Mouse (Mus musculus): ENCODE measurements around the gene Gab2.

Gene Gab2

DNA sequence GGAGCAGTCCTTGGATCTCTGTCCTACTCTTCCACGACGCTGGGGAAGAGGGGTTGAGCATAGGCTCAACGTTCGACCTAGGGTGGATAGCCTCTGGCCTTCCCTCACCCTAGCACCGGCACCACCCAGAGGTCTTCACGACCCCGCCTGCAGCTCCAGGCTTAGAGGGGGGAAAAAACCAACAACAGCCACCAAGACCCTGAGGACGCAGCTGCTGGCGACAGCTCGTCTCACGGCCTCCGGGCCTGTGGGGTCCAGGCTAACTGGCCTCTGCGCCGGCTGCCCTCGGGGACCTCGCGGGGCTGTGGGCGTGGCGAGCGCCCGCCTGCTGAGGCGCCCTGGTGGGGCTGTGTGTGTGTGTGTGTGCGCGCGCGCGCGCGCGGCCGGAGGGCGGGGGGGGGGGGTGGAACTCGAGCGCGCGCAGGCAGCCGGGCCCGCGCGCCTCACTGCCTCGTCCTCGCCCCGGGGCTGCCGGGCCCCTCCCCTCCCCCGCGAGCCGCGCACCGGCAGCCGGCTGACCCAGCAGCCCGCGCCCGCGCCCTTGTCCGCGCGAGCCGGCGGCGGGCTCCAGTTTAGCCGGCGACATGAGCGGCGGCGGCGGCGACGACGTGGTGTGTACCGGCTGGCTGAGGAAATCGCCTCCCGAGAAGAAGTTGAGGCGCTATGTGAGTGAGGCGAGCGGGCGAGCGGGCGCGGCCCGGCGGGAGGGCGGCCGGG, at the start of gene Gab2:
TSS of gene Gab2 (plus strand) at position 345 of the 717 bp plus-strand sequence.
- ATAC-seq (ENCODE audit: low TSS enrichment), result peak; percentile 58

DNA sequence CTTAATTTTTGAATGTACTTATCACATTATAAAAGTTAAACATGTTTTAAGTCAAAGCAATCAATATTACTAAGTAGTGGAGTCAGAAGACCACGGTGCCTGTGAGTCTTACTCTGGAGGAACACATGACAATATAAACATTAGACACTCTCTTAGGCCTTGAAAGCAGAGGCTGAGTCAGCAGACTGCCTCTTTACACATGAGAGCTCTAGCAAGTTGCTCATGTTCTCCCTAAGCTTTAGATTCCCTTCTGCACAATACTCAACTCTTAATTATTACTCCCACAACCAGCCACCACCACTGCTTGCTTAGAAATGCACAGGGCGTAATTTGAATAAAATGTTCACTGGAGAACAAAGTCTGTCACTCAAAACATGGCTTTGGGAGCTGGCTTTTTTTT, 49.0 kb upstream of the Gab2 start:
- no peak for ATAC-seq (ENCODE audit: low TSS enrichment)

DNA sequence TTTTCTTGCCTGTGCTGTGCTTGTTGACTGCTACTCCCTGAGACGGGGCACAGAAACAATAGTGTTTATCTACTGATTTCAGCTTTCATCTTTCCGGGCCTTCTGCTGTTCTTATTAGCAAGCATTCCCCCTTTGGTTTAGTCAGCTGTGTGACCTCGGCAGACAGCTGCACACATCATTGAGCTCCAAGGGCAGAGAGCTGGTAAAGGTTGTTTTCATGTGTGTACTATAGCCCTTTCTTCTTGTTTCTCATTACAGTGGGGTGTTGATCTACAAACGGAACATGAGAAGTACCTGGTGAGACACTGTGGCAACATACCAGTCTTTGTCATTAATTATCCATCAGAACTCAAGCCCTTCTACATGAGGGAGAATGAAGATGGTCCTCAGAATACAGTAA, 41.7 kb upstream of the Gab2 start:
- ATAC-seq (ENCODE audit: low TSS enrichment), result no peak

- ATAC-seq (ENCODE audit: low TSS enrichment), result no peak
These were observed 39.4 kb upstream of the Gab2 start for GRCm38 (mm10) chr7:97041868-97042449.

DNA sequence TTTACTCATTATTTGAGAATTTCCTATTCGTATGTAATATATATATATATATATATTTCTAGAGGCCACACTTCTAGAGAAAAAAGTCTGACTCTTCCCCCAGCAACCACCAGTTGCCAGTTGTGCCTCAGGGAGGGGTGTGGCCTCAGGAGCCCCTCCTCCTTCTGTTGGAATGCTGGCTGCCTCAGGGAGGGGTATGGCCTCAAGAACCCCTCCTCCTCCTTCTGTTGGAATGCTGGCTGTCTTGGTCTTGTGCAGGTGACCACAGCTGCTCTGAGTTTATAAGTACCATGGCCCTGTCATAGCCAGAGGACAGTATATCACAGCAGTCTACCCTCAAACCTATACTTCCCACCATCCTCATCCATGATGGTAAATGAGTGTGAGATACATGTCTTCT, 38.4 kb upstream of the Gab2 start:
- no peak for ATAC-seq (ENCODE audit: low TSS enrichment)

GRCm38 (mm10) chr7:97060966-97061365, 20.4 kb upstream of the Gab2 start:
- ATAC-seq (ENCODE audit: low TSS enrichment), result no peak

DNA sequence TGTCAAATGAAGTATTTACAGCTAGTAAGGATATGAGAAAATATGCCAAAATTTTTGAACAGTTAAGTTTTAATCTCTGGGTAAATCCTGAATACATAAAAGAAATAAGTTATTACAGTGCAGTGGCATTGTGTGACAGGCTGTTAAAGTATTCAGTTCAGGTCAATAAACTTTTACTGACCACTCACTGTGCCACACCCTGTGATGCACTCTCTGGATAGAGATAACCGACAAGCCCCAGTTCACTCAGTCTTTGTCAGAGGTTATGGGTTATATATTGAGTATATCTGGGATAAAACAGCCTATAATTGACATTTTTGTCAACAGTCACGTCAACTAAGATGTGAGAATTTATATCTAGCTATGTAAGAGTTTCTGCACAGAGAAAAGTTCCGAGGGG, 9.9 kb upstream of the Gab2 start:
- no peak for ATAC-seq (ENCODE audit: low TSS enrichment)

- ATAC-seq (ENCODE audit: low TSS enrichment), result no peak
These were observed 9.3 kb upstream of the Gab2 start for GRCm38 (mm10) chr7:97072061-97072460.

DNA sequence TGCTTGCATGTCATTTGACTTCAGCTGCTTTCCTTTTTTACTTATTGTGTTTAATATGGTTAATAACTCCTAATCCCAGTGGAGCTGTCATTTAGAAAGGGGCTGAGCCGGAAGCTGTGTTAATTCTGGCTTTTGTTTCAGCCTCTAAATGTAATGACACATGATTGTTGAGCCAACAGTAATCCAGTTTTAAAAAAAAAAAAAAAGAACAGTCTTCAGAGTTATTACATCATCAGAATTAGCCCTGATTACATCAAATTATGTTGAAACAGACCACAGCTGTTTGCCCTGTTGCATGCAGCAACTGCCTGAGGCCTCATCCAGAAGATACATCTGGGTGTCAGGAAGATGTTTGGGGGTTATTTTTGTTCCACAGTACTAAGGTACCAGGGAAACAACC, 6.4 kb upstream of the Gab2 start:
- ATAC-seq (ENCODE audit: low TSS enrichment), result no peak

GRCm38 (mm10) chr7:97076977-97077376, 4.4 kb upstream of the Gab2 start:
- no peak for ATAC-seq (ENCODE audit: low TSS enrichment)

- 0 out of 2 replicates have a peak, but pooled peaks have one; percentile 11 for ATAC-seq (ENCODE audit: low TSS enrichment)
These were observed 2.7 kb upstream of the Gab2 start for GRCm38 (mm10) chr7:97078685-97079084.

- ATAC-seq (ENCODE audit: low TSS enrichment), result no peak
These were observed 2.2 kb upstream of the Gab2 start for GRCm38 (mm10) chr7:97079145-97079544.

DNA sequence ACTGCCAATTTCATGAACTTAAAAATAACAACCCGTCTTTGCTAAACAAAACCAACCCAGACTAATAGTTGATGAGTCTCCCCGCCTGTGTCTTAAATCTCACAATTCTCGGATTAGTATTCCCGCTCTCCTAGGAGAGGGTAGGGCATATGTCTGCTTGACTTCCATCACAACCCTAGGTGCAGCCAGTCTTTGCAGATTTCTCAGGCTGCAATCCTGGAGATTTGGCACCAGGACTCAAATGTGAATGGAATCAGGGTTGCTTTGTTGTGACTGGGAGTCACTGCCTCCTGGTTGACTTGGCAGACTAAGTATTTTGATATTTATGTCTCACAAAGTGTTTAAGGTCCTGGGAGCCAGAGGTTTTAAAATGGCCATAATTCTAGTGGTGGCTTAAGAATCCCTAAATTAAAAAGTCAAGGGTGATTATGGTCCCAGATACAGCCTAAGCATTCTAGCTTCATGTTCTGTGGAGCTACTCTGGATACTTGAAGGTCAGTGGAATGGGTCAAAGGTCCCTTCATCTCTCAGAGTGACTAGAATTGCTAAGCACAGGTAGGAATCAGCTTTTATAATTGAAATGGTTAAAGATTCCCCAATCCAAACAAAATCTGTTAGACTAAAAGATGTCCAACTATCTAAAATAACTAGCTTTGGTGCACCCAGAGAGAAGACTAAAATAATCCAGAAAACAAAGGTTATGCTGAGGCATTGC, 1.6 kb upstream of the Gab2 start:
- ATAC-seq (ENCODE audit: low TSS enrichment), result no peak

GRCm38 (mm10) chr7:97080621-97081241, 655 bp upstream of the Gab2 start:
- ATAC-seq (ENCODE audit: low TSS enrichment), result no peak

- ATAC-seq (ENCODE audit: low TSS enrichment), result 0 out of 2 replicates have a peak, but pooled peaks have one; percentile 18
These were observed 503 bp downstream of the Gab2 start for GRCm38 (mm10) chr7:97081959-97082218.

- ATAC-seq (ENCODE audit: low TSS enrichment), result peak; percentile 28
These were observed 1.1 kb downstream of the Gab2 start for GRCm38 (mm10) chr7:97082219-97083101.

GRCm38 (mm10) chr7:97083579-97083978, 2.2 kb downstream of the Gab2 start:
- ATAC-seq (ENCODE audit: low TSS enrichment), result no peak

DNA sequence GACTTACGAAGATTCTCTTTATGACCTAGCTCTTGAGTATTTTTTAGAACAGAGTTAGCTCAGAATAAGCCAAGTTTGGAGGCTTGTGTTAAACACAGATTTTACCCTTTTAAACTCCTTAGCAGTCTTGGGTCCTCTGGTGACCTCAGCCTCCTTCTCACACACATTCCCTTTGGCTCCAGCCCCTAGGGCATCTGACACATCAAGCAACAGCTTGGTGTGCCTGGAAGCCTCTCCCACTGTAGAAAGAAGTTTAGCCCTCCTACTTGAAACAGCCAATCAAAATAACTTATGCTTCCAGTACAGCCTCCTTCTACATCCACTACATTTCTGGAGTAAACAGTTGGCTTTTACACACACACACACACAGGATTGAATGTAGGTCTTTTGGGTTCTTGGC, 2.8 kb downstream of the Gab2 start:
- ATAC-seq (ENCODE audit: low TSS enrichment), result no peak

GRCm38 (mm10) chr7:97085291-97085690, 3.9 kb downstream of the Gab2 start:
- ATAC-seq (ENCODE audit: low TSS enrichment), result no peak

- ATAC-seq (ENCODE audit: low TSS enrichment), result no peak
These were observed 12.9 kb downstream of the Gab2 start for GRCm38 (mm10) chr7:97094241-97094640.

DNA sequence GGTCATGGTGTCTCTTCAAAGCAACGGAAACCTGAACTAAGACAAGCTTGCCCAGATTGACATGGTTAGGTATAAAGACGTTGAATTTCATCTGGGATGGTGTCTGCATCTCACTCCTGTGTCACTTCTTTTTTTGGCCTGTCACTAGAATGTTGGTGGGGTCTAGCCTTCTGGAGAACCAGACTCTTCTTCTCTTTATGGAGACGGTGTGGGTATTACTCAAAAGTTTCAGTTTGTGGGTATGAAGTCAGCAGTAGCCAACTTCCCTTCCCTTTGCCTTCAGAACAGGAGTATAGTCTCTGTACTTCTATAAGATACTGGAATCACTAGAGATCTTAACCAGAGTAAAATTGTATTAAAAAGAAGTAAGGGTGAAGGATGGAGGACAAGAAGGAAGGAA, 26.7 kb downstream of the Gab2 start:
- ATAC-seq (ENCODE audit: low TSS enrichment), result no peak

DNA sequence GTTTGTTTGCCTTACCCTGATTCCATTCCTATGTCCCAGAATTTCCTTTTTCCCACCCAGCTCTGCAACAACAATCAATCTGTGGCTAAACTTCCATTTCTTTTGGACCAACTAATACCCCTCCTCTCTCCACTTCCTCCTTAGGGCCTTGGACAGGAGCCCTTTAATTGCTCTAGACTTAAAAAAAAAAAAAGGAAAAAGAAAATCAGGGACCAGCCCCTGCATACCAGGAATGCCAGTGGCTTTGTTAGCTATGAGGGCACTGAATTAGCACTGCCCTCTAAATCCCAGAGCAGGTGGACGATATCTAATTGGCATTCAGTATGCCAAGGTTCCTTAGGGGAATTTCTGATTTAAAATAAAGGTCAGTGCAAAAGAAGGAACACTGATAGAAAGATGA, 47.6 kb downstream of the Gab2 start:
- ATAC-seq (ENCODE audit: low TSS enrichment), result no peak
